Mouse (Mus musculus): ENCODE results near the gene Cbx7.

DNA sequence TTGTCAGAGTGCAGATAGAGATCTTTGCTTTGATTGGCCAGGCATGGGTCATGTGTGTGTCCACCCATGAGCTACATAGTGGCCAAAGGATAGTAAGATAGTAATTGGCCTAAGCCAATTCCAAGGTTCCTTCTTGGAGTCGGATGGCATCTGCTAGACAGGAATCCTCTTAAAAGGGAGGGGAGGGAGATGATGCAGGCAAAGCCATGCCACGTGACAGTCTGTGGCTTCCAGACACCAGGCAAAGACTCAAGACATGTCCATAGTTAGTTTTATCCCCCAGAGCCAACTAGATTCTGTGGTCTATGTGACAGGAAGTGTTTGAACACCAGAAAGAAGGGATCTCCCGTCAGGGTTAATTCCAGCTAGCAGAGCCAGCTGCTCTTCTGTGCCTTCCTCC lies 12.5 kb downstream of the Cbx7 start:
- TF ChIP-seq CTCF (conservative IDR thresholded peaks at IDR 0.05 in 1 of 2, IDR thresholded peaks at IDR 0.05 in 1 of 2; ENCODE audit: low read depth in 2 of 2, low read length in 2 of 2) (no peak), EP300 (IDR thresholded peaks at IDR 0.05; ENCODE audit: low read length) (no peak), USF2 (conservative IDR thresholded peaks at IDR 0.05; ENCODE audit: low read depth, low read length) (no peak), POLR2A (IDR thresholded peaks at IDR 0.05; ENCODE audit: low read depth, low read length) (no peak), RAD21 (IDR thresholded peaks at IDR 0.05; ENCODE audit: low read depth, low read length) (no peak), MAZ (IDR thresholded peaks at IDR 0.05; ENCODE audit: low read depth, low read length) (no peak), TCF12 (IDR thresholded peaks at IDR 0.05; ENCODE audit: low read depth, low read length) (no peak), ELF1 (IDR thresholded peaks at IDR 0.05; ENCODE audit: low read depth, low read length) (no peak), USF1 (IDR thresholded peaks at IDR 0.05; ENCODE audit: low read depth, low read length) (no peak), JUND (conservative IDR thresholded peaks at IDR 0.05; ENCODE audit: low read depth, low read length) (no peak), KAT2A (IDR thresholded peaks at IDR 0.05; ENCODE audit: insufficient replicate concordance, low read length) (no peak), SMC3 (IDR thresholded peaks at IDR 0.05; ENCODE audit: low read depth, low read length) (no peak), MXI1 (IDR thresholded peaks at IDR 0.05; ENCODE audit: low read depth, low read length) (no peak)
